Mouse (Mus musculus): ENCODE results near the gene Gm19345.

DNA sequence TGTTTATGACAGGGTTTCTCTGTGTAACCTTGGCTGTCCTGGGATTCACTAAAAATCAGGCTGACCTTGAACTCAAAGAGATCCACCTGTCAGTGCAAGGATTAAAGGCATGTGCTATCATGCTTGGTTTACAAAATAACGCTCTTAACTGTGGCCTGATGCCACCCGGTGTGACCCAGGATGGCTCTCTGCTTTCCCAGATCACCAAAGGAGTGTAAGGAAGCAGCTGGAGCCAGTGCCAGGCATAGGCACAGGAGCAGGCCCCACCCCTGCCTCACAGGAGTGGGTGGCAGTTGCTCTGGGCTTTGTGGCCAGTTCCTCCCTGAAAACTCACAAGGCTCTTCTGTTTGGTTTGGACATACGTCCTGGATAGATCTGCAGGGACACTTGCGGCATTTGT lies 11.4 kb upstream of the Gm19345 start:
- TF ChIP-seq POLR2A (IDR thresholded peaks at IDR 0.05; ENCODE audit: low read depth, low read length) (no peak), CTCF (conservative IDR thresholded peaks at IDR 0.05; ENCODE audit: insufficient read depth, insufficient read length, low read depth, low read length) (no peak)
